Mouse (Mus musculus) right cerebral cortex, postnatal 25 days (tissue): ENCODE measurements around the gene Anks1.

ENCODE experiments used
- DNase-seq: peaks from one replicate; pipeline ENCODE4 v3.0.0; 2022

The Anks1 gene

DNA sequence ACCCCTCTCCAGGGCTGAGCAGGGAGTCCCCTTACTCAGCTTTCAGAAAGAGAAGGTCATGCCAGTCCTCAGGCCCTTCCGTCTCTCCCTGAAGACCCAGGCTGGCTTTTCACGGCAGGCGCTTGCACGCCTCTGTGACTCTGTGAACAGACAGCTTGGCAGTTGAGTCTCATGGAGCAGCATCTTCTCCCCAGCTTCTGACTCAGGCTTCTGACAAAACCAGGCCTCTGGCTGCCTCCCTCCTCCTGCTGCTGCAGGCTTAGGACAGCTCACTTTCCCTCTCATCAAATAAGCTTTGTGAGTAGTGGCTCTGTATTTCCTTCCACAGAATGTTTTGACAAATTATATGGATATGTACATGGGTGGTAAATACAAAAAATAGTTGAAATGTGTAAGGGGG lies 91.3 kb downstream of the Anks1 start:
- DNase-seq, result no peak

DNA sequence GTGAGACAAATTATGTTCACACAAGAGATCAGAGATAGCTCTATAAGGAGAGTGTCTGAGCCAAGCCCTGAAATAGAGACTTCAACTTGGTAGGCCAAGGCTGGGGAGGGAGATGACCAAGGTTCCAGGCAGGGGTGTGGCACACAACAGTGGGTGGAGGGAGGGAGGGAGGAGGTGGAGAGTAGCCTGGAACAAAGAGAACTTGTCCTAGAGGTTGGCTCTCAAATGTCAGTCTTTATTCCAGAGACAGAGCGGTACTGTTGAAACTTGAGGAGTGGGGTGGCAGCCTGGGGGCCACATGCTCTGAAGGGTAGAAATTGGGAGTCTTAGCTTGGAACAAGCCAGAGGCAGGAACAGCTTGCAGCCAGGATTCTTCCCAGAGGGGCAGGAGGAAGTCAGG lies 91.7 kb downstream of the Anks1 start:
- DNase-seq, result no peak

DNA sequence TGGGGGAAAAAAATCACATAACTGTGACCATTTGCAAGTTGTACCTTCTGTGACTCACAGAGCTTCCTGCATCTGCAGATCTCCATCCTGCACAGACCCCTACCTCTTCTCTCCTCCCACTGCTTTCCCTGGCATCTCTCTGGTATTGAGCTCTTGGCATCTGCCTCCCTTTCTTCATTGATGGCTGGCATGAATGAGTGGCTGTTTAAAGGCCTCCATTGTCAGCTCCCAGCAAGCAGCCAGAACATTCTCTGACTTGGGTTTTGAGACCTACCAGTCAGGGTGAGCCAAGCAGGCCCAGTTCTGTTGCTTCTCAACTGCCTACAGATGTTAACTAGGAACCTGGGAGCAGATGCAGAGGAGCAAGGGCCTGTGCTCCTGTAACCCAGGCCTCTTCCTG lies 96.3 kb downstream of the Anks1 start:
- no peak for DNase-seq

DNA sequence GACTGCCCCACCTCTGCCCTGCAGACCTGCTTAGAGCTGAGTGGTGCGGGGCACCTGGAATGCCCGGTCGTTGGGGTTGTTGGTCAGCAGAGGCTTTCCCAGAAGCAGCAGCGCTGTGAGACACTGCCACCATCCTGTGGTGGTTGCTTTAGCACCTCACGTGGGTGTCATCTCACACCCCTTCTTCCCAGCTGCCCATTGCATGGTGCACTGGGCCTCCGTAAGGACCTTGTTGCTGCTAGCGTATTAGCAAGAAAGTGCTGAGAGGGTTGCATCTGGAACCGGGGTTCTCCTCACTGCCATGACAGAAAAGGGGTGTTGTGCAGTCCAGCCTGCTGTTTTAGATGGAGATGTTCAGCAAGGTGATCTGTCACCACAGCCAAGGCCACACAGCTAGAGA lies 97.1 kb downstream of the Anks1 start:
- no peak for DNase-seq

DNA sequence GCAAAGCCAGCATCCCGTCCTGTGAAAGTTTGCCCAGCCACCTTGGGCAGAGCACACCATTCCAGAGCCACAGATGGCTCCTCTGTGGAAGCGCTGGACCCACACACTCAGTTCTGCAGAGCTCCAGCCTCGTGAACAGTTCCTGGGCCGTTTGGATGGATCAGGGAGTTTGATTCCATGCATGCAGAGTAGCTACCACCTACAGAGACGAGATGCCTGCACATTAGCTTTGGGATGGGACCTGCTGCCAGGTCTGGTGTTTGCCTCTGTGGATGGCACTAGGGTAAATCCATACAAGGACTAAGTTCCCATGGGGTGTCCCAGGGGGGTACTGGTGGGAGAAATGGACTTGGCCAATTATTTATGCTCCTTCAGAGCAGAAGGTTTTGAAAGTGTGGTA lies 97.5 kb downstream of the Anks1 start:
- DNase-seq, result no peak

DNA sequence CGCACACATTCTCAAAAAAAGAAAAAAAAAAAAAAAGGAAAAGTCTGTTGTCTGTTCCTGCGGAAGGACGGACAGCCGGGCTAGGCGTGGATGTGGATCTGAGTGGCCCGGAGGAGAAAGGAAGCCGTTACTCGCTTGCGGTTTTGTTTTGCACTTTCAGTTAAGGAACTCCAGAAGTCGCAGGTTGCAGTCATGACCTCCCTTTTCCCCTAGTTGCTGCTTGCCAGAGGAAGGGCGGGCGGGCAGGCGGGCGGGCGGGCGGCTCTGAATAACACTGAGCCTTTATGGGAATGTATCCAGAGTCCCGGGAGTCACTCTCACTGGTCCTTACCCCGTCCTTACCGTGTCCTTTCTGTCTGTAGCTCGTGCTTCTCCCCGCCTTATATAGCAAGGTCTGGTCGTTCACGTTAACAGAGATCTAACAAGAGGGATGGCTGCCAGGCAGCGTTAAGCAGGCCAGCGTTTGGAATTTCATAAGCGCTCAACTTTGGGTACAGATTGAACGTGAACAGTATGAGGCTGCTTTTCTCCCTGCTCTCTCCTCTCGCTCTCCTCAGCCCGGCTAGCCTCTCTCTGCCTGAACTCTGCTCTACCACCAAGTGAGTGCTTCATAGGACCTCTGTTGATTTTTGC lies 98.2 kb downstream of the Anks1 start:
- peak; percentile 21 for DNase-seq

DNA sequence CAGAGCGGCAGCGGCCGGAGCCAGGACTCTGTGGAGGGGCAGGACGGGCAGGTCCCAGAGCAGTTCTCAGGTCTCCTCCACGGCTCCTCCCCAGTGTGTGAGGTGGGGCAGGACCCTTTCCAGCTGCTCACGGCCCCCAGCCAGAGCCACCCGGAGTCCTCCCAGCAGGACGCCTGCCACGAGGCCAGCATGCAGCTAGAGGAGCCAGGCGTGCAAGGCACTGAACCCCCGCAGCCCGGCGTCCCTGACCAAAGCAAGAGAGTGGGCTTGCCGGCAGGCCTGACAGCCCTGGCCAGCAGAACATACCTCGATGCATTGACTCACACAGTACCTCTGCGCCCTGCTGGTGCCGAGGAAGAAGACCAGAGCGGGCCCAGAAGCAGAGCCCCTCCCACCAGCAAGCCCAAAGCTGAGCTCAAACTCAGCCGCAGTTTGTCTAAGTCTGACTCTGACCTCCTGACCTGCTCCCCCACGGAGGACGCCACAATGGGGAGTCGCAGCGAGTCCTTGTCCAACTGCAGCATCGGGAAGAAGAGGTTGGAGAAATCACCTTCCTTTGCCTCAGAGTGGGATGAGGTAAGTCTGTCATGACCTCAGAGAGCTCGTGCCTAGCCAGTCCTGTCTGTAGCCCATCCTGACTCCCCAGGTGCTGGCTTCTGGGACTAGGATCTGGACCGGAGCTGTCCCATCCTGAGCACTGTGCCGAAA lies 98.9 kb downstream of the Anks1 start:
- no peak for DNase-seq

DNA sequence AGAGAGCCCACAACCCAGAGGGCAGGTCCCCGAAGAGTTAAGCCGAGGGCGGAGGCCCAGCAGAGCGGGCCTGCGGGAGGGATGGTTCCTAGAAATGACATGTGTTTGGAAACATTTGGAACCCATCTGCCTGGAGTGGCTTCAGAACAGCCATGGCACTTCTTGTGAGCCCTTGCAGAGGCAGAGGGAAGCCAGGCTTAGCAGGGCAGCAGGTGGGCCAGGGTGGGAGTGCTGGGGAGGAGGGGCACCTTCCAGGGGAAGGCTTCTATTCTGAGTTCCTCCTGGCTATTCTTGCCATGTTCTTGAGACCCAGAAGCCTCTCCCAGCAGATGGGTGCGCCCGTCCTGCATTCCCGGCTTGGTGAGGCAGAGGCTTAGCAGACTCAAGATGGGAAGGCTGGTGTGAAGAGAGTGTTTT lies 99.5 kb downstream of the Anks1 start:
- no peak for DNase-seq

DNA sequence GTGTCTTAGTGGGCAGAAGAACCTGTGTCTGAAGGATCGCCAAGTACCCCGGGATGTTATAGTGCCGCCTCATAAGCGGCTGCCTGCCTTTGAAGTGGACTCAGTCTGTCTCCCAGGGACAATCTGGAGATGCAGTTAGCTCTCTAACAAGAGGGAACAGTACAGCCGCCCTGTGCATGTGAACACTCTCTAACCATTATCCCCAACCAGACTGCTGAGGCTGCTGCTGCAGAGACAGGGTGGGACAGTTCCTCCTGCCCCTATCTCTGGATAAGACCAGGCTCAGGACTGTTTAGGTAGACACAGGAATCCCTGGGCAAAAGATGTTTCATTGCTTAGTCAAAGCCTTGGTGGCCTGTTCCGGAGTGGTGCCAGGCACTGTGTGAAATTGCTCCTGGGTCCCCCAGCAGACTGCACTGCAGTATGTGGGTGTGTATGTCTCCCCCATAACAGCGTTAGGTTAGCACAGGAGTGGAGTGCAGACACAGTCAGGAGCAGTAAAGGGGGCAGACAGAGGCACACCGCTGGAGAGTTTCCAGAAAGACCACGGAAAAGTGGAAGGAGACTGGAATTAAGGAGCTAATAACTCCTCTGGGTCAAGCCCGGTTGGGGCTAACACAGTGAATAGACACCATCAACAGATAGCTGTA lies 100.1 kb downstream of the Anks1 start:
- DNase-seq, result no peak

DNA sequence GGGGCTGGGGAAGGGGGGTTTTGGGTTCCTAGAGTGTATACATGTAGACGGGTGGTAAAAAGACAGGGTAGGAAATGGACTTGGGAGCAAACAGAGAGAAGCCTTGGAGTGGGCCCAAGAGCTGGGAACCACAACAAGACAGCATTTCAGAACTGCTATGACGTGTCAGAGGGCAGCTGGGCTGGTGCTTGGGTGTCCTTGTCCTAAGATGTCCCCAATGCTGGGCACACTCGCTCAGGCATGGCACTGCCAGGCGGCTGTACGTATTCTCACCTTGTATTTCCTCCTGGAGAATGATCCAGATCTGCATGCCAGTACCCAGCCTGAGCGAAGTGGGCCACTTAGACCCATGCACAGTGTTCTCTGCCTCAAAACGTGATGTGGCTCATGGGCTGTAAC lies 100.6 kb downstream of the Anks1 start:
- DNase-seq, result no peak

DNA sequence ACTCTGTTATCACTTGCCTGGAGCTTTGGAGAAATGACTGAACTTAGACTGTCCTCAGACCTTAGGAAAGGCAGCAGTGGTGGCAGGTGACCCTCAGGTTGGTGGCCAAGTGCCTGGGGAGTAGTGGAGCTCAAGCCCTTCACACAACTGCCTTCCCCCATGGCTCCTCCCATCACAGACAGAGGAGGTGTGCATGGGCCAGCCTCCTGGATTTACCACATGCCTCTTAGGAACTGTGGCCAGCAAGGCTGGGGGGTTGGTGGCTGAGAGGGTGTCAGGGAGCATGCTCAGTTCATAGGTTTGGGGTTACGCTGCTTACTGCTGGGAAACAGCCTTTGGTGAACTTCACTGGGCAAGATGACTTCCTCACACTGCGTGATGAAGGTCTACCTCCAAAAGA lies 101.8 kb downstream of the Anks1 start:
- no peak for DNase-seq

DNA sequence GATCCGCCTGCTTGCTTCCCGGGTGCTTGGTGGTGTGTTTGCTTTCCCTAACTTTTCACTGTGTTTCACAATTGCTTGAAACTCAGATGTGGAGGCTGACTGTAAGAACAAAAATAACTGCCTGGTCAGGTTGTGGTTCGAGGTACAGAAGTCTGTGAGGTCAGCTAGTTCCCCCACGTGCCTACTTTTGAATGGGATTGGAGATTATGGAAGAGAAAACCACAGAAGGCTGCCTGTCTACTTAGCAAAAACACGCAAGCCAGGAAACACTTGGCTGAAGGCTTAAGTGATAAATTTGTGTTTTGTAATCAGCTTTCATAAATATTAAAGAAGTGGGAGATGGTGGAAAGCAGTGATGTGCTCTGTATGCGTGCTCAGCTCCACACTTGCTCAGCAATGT lies 103.7 kb downstream of the Anks1 start:
- no peak for DNase-seq

DNA sequence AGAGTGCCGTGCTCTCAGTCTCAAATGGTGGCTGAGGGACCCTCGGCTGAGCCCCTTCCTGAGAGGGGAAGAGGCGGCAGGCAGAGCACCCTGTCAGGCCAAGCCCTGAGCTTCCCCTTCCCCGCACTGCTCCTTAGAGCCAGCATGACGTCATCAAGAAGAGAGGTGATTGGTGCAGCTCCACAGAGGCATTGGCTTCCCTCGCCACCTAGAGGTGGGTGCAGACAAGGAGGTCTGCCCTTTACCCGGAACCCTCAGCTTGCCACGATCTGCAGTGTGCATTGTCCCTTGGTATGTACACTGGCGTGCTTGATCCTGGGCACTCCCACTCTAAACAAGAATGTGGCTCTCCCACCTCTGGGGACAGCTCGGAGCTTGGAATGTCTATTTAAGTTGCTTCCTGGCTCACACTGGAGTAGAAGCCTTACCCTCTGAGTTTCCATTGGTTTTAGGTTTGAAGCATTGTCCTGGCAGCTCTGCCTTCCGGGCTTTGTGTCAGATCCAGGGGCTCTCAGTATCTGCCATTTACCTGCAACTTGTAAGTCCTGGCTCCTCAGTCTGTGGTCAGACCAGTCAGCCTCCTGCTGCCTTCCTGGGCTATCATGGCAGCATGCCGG lies 104.3 kb downstream of the Anks1 start:
- no peak for DNase-seq

DNA sequence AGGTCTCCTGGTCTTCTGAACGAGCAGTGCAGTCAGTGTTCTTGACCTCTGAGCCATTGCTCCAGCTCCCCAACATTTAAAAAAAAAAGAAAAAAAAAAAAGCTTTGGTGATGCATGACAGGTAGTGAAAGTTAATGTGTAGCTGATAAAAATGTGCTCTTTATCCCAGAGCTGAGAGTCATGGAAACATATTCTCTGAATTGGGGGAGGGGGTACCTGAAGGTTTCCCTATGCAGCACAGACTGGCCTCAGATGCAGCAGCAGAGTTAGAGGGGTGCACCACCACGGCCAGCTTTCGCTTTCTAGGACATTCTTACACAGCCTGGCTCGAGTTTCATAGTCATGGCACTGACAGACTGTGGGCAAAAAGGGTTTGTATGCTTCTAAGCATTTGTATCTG lies 105.3 kb downstream of the Anks1 start:
- no peak for DNase-seq

DNA sequence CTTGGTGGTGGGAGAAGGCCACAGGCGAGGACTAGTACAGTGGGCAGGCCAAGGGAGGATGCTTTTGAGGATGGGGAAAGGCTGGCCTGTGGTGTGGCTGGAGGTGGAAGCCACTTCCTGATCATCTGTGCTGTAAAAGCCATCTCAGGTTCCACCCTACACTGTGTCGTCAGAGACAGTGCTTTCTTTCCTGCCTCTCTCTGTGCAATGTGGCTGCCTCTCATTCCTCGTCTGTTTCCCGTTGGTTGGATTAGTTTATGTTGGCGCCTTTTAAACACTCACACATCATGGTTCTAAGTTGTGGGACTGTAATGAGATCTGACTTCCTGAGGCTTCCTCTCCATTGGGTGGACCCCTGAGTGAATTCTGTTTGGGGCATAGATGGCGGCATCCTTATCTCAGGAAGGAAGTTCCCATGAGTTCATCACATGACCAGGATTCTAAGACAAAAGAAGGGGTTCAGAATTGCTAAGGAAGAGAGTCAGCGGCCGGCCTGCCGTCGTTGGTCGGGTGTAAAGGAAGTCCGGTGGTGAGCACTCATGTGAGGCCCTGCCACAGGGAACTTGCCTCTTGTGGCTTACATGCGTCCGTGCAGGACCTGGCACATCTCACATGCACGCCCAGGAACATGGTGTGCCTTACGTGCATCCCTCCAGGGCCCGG lies 106.1 kb downstream of the Anks1 start:
- no peak for DNase-seq

DNA sequence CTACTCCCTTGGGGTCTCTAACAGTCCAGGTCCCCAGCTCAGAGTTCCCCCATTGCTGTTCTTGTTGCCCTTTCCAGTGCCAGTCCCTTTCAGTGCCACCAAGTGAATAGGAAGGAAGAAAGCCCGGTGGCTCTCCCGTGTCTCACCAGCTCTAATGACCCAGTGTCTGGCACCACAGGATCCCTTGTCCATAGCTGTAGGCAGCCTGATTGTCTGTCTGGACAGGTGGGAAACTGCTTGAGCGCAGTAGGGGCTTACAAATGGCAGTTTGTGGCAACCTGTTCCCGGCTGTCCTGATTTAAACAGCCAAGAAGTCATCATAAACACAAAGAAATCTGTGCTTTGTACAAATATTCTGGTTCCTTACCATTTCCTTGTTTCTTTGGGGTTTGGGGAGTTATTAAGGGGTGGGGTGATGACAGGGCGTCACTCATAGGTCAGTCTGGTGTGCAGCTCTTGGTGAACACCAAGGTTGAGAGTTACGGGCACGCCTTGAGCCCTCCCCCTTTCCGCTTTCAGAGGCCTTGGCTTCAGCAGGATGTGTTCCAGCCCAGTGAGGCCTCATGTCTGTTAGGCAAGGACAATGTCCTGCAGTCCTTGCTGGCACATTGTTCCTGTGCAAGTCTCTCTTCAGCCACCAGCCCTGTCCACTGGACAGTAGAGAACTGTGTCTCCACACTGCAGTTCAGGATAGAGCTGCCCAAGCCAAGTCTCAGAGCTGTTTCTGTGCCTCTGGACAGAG lies 107.1 kb downstream of the Anks1 start:
- DNase-seq, result no peak

DNA sequence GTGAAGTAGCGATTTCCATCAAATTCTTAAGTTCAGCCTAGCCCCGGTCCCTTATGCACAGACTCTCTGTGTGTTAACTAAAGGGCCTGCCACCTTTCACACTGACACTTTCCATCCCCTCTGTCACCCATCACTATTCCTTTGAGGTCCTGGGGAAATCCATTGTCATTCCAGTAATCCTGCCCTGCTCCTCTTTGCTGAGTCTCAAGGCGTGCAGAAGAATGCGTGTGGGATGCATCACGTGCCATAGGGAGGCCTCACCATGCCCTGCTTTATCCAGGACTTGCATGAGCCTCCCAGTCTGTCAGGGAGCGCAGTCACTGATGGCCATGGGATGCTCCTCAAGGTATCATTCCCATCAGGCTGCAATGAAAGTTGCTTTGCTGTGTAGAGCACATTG lies 109.2 kb downstream of the Anks1 start:
- DNase-seq, result no peak

DNA sequence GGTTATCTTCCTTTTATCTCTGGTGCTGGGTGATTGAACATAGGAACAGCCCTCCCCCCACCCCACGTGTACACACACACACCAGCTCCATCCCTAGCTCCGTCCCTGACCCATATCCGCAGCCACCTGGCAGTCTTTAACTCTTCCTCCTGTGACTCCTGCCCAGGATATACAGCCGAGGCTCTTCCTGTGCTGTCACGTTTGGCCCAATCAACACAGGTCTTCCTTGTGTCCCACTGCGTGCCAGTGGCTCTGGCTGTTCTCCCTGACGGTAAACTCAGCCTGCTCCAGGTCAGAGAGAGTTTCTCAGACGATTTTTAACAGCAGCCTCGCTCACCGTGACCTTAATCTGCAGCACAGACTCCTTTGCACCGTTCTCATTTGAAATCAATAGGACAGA lies 109.7 kb downstream of the Anks1 start:
- no peak for DNase-seq

DNA sequence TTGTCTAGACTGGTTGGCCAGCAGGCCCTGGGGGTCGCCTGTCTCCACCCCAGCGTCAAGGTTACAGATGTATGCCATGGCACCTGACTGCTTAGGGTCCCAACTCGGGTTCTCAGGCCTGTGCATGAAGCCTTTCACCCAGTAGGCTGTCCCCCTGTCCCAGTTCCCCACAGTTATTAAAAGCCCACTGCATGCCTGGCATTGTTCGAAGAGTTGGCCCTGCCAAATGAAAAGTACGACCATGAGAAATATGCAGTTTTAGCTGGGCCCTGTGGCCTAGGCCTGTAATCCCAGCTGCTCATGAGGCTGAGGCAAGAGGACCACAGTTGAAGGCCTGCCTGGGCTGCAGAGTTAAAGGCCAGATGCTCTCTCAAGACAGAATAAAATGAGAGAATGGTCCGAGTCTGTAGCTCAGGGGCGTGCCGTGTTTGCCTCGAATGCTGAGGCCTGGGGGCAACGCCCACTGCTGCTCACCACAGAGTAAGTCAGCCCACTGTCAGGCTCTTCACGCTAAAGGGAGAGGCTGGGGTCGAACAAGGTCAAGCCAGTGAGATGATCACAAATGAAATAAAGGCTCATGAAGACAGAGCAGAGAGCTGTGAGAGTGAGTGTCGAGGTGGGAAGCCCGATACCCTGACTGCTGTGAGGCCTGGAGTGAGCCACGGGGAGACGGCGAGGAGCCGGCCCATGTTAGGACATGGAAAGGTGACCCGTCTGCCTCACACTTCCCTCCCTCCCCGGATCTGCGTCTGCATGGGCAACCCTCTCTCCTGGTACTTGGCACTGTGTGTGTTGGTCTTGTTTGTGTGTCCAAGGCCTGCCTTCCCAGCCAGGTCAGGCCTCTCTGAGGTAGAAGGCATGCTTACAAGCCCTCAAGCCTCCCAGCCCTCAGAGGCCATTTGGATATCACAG lies 110.9 kb downstream of the Anks1 start:
- no peak for DNase-seq

DNA sequence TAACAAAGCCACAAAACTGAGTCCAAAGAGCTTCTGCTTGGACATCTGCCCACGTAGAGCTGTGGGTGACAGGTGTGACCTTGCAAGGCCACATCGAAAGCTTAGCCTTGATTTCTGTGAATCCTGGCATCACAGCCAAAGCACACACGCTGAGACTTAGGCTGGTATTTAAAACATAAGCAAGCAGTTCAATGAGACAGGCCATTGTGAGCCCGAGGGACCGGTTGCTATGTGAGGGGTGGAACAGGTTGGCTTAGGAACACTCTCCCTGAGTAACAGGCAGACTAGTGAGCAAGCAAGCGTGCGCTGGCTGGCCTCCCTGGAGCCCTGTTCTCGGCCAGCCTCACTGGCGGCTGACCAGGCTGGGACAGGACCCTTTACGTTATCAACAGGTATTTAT lies 112.8 kb downstream of the Anks1 start:
- DNase-seq, result no peak

DNA sequence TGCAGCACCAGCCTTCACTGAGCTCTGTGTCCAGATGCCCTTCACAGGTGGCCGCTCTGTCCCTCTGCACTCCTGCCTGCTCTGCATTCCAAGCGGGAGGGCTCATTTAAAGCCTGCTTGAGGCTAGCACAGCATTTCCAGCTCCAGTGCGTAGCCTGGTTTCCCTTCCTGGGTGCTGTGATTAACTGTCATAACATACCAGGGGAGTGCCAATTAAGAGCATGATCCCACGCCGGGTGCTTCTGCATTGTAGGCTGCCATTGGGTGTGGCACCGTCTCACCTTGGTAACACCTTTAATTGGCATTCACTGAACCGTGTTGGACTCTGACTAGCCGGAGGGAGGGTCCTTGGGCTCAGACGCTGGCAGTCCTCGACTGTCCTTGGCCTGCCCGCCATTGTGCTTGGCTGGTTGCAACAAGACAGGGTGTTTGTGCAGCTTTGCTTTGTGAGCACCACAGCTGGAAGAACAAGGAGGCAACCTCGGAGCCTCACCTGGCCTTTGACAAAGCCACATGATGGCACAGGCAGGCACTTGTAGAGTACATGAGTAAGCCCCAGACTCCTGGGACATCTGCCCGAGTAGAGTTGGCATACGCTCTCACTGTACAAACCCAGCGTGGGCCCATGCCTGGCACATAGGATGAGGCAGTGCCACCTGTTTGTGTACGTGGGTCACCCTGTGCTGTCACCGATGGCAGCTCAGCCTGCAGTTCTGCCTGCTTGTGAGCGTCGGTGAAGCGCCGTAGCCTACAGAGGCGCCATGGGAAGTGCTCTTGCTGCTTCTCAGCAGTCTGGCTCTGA lies 113.9 kb downstream of the Anks1 start:
- DNase-seq, result no peak
